In genomic region chr19:3838931-3839330, GRCm38 (mm10) we compare ENCODE assay signal across 25 mouse cellular contexts. TPM values are rescaled to one million over a fixed set of nuclear protein-coding genes. Genes with fewer than 3 reads are reported as not detected.
DNase-seq lines count a peak whose midpoint lies in the region; ATAC-seq and TF ChIP-seq lines count a peak whose summit lies in the region.
"Had no signal": no experiment of that assay in that cellular context is flagged by ENCODE, and none has a peak within 500 bp of the region (broad histone marks: within the 10 kb centered on the region; RNA-seq: fewer than 3 reads in every experiment).

No protein-coding gene starts in this region.

- 82% methylated on average over 3 of the region's 3 CpGs for WGBS in lung, embryonic 15.5 days
- WGBS in stomach, embryonic 16.5 days = 69% methylated on average over 3 of the region's 3 CpGs
- WGBS in stomach, postnatal 0 days = 61% methylated on average over 3 of the region's 3 CpGs

- H3K9me3 ChIP-seq in lung, embryonic 15.5 days = no peaks in the 10 kb centered on the region
- H3K9me3 ChIP-seq in stomach, embryonic 16.5 days (replicated peaks; ENCODE audit: control insufficient read depth, low read length) = no peaks in the 10 kb centered on the region
- no peaks in the 10 kb centered on the region for H3K9me3 ChIP-seq in stomach, postnatal 0 days (ENCODE audit: control insufficient read depth, low read length)
- H3K9me3 ChIP-seq: heart, embryonic 12.5 days; heart, embryonic 15.5 days had no signal

- no peak overlapping the region for H3K4me3 ChIP-seq in lung, embryonic 15.5 days
- no peak overlapping the region for H3K4me3 ChIP-seq in stomach, embryonic 16.5 days (replicated peaks; ENCODE audit: low read length)
- H3K4me3 ChIP-seq in stomach, postnatal 0 days (ENCODE audit: low read depth, low read length) = no peak overlapping the region
- H3K4me3 ChIP-seq in embryonic fibroblast, embryonic 13.5 days (ENCODE audit: insufficient read depth, low read length) = no peak overlapping the region
- H3K4me3 ChIP-seq: gastrocnemius, adult 2 months; heart, embryonic 12.5 days; heart, embryonic 15.5 days had no signal

- H3K36me3 ChIP-seq in lung, embryonic 15.5 days = no peaks in the 10 kb centered on the region
- no peaks in the 10 kb centered on the region for H3K36me3 ChIP-seq in stomach, embryonic 16.5 days (ENCODE audit: control insufficient read depth, insufficient read depth, low read length)
- no peaks in the 10 kb centered on the region for H3K36me3 ChIP-seq in stomach, postnatal 0 days (ENCODE audit: control insufficient read depth, insufficient read depth, low read length)
- H3K36me3 ChIP-seq: heart, embryonic 12.5 days; heart, embryonic 15.5 days had no signal

- no peak for TF ChIP-seq POLR2A in embryonic fibroblast, embryonic 13.5 days (IDR thresholded peaks at IDR 0.05; ENCODE audit: low read depth, low read length)

- H3K4me1 ChIP-seq in lung, embryonic 15.5 days = peaks cover 28% of the 10 kb centered on the region
- peaks cover 4% of the 10 kb centered on the region; the same call in 1 of the 2 replicates for H3K4me1 ChIP-seq in stomach, embryonic 16.5 days (ENCODE audit: control insufficient read depth, insufficient read depth, low read length)
- no peaks in the 10 kb centered on the region; the same call in 1 of the 2 replicates for H3K4me1 ChIP-seq in stomach, postnatal 0 days (replicated peaks; ENCODE audit: control insufficient read depth, insufficient read depth)
- peaks cover 4% of the 10 kb centered on the region for H3K4me1 ChIP-seq in embryonic fibroblast, embryonic 13.5 days (ENCODE audit: control insufficient read depth, insufficient read depth, low read length)

- H3K4me2 ChIP-seq in lung, embryonic 15.5 days = no peak overlapping the region
- H3K4me2 ChIP-seq in stomach, embryonic 16.5 days (ENCODE audit: low read depth, low read length) = no peak overlapping the region
- no peak overlapping the region for H3K4me2 ChIP-seq in stomach, postnatal 0 days (replicated peaks; ENCODE audit: low read depth)
- H3K4me2 ChIP-seq: heart, embryonic 12.5 days; heart, embryonic 15.5 days; hindbrain, embryonic 14.5 days had no signal

- no peak overlapping the region for H3K9ac ChIP-seq in lung, embryonic 15.5 days
- no peak overlapping the region for H3K9ac ChIP-seq in stomach, embryonic 16.5 days (ENCODE audit: low read length)
- no peak overlapping the region for H3K9ac ChIP-seq in stomach, postnatal 0 days (ENCODE audit: low read length)
- H3K9ac ChIP-seq: forebrain, postnatal 0 days; heart, embryonic 12.5 days; heart, embryonic 15.5 days; hindbrain, embryonic 14.5 days had no signal

- ATAC-seq in lung, embryonic 15.5 days (ENCODE audit: borderline replicate concordance, extremely low read depth, low FRiP score, low TSS enrichment) = no peak
- no peak for ATAC-seq in stomach, embryonic 16.5 days (ENCODE audit: insufficient read depth, low FRiP score)
- ATAC-seq in stomach, postnatal 0 days (ENCODE audit: low FRiP score, low TSS enrichment) = no peak
- ATAC-seq: CD4-positive, CD25-positive, alpha-beta regulatory T cell, adult 4 months; forebrain, embryonic 14.5 days; forebrain, postnatal 0 days; hindbrain, postnatal 0 days had no signal

- TF ChIP-seq EP300 in stomach, postnatal 0 days (optimal IDR thresholded peaks at IDR 0.05) = no peak

- DNase-seq in lung, postnatal 10 days = no peak
- no peak for DNase-seq in stomach, postnatal 0 days (ENCODE audit: low spot score)
- DNase-seq in heart, postnatal 36 days = no peak
- no peak for DNase-seq in spleen, postnatal 4 days (ENCODE audit: low spot score in 2 of 2)
- DNase-seq: adrenal gland, postnatal 10 days; adrenal gland, postnatal 36 days; B cell, adult 2 months; cerebellum, adult 18-20 months; cerebellum, adult 9-10 months; cerebellum, postnatal 14 days; forebrain, postnatal 0 days; gastrocnemius, adult 2 months; gastrocnemius, postnatal 14 days; heart, adult 11 months; heart, postnatal 10 days; heart, postnatal 4 days had no signal

- intact Hi-C loops in heart, postnatal 36 days (cut with DNase I) = no loop called here

- H3K27ac ChIP-seq in lung, embryonic 15.5 days = 0 out of 2 replicates have a peak overlapping the region, but pooled peaks have one; percentile 89
- peak overlapping the region; percentile 83 for H3K27ac ChIP-seq in stomach, embryonic 16.5 days (ENCODE audit: low read length)
- no peak overlapping the region; the same call in 1 of the 2 replicates for H3K27ac ChIP-seq in stomach, postnatal 0 days (replicated peaks)
- H3K27ac ChIP-seq in embryonic fibroblast, embryonic 13.5 days (ENCODE audit: insufficient read depth, low read length) = peak overlapping the region; percentile 99
- H3K27ac ChIP-seq: gastrocnemius, adult 2 months; heart, embryonic 15.5 days; hindbrain, embryonic 14.5 days; hindbrain, postnatal 0 days had no signal

- H3K27me3 ChIP-seq in lung, embryonic 15.5 days = no peaks in the 10 kb centered on the region
- H3K27me3 ChIP-seq in stomach, embryonic 16.5 days (ENCODE audit: control insufficient read depth, insufficient read depth, low read length) = no peaks in the 10 kb centered on the region
- no peaks in the 10 kb centered on the region for H3K27me3 ChIP-seq in stomach, postnatal 0 days (ENCODE audit: control insufficient read depth, insufficient read depth, low read length)
- H3K27me3 ChIP-seq: heart, embryonic 12.5 days; heart, embryonic 15.5 days had no signal

- no peak for TF ChIP-seq CTCF in stomach, postnatal 0 days (IDR thresholded peaks at IDR 0.05; ENCODE audit: low read depth)
- no peak for TF ChIP-seq CTCF in embryonic fibroblast, embryonic 13.5 days (IDR thresholded peaks at IDR 0.05; ENCODE audit: borderline replicate concordance, insufficient read depth, low read length)

RNA-seq across cellular contexts. Expression of gene Chka, which starts 12.6 kb away (rescaled TPM):
- polyA plus RNA-seq in lung, embryonic 15.5 days (2015; fragmentation: Nextera tagmentation; extraction: Ambion mirVana) = 55.8 and 68.1 TPM in 2 replicates
- 42.2 and 44.4 TPM in 2 replicates for polyA plus RNA-seq in stomach, embryonic 16.5 days (2015; fragmentation: Nextera tagmentation; extraction: Ambion mirVana)
- 21.2 and 24.2 TPM in 2 replicates for polyA plus RNA-seq in stomach, postnatal 0 days (2015; fragmentation: Nextera tagmentation; extraction: Ambion mirVana)
- polyA plus RNA-seq in embryonic fibroblast, embryonic 13.5 days (2011; ENCODE audit: insufficient read length, low read depth, missing spikeins) = 48.4 and 65.0 TPM in 2 replicates
- total RNA-seq in heart, postnatal 36 days (2021) = 10 to 100 TPM; 10.5 to 11.5 TPM
